Mouse (Mus musculus) heart, postnatal 0 days (tissue): ENCODE results near the gene Clec16a.

ENCODE experiments used
- CTCF ChIP-seq: IDR thresholded peaks from 2 replicates; pipeline ENCODE4 v1.5.1; 2016; ENCODE audit warnings: antibody characterized with exemption, control low read depth, low read depth
- EP300 ChIP-seq: IDR thresholded peaks from 2 replicates; pipeline ENCODE4 v1.6.1; 2016; ENCODE audit warnings: antibody characterized with exemption, low read depth

DNA sequence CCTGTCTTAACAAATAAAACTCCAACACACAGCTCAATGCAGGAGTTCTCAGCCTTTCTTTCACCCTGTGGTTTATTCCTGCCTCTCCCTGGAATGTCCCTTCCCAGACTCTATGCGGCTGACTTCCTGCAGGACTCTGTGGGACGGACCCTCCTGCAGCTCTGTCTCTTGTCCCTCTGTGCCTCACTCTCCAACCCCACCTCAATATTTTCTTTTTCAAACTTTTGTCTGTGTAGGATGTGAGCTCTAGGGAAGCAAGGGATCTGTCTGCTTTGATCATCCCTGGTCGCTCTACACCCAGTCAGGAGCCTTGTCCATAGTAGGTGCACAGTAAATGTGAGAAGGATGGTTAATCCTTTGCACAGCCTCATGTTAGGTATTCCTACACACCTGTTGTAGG is 16.8 kb upstream of the Clec16a start:
- TF ChIP-seq EP300 = no peak
- TF ChIP-seq CTCF = no peak
